Mouse (Mus musculus): ENCODE data around the gene Med15. TPM values are rescaled to one million over a fixed set of nuclear protein-coding genes. Genes with fewer than 3 reads are reported as not detected.
A peak's percentile ranks its signal among the peaks of the same experiment; 100 is the strongest.

Med15 gene
- polyA plus RNA-seq, 1 experiment from 2014 or later, result 42.0 TPM

GRCm38 (mm10) chr16:17637610-17638009, 95.1 kb downstream of the Med15 start:
- ATAC-seq (ENCODE audit: low FRiP score) (no peak), DNase-seq (ENCODE audit: low spot score) (no peak)
- 78% methylated on average over 2 of the region's 2 CpGs for WGBS
- H3K27ac ChIP-seq, result no peak overlapping the region
- H3K36me3 ChIP-seq (replicated peaks; ENCODE audit: control insufficient read depth, insufficient read depth), result peaks cover 84% of the 10 kb centered on the region
- H3K4me1 ChIP-seq (replicated peaks; ENCODE audit: control insufficient read depth, insufficient read depth, low read length), result no peaks in the 10 kb centered on the region
- H3K27me3 ChIP-seq (ENCODE audit: control insufficient read depth, insufficient read depth, low read length), result no peaks in the 10 kb centered on the region
- H3K9ac ChIP-seq, result no peak overlapping the region
- H3K4me3 ChIP-seq (replicated peaks; ENCODE audit: low read length), result no peak overlapping the region
- H3K9me3 ChIP-seq (ENCODE audit: control insufficient read depth, low read length), result no peaks in the 10 kb centered on the region
- H3K4me2 ChIP-seq (replicated peaks), result no peak overlapping the region

GRCm38 (mm10) chr16:17636904-17637303, 95.8 kb downstream of the Med15 start:
- no peaks in the 10 kb centered on the region for H3K4me1 ChIP-seq (replicated peaks; ENCODE audit: control insufficient read depth, insufficient read depth, low read length)
- no peak for DNase-seq (ENCODE audit: low spot score)
- H3K36me3 ChIP-seq (replicated peaks; ENCODE audit: control insufficient read depth, insufficient read depth), result peaks cover 84% of the 10 kb centered on the region
- H3K4me2 ChIP-seq (replicated peaks), result no peak overlapping the region
- 85% methylated on average over 2 of the region's 2 CpGs for WGBS
- H3K27ac ChIP-seq, result no peak overlapping the region
- no peak overlapping the region for H3K9ac ChIP-seq
- ATAC-seq (ENCODE audit: low FRiP score), result no peak
- no peaks in the 10 kb centered on the region for H3K9me3 ChIP-seq (ENCODE audit: control insufficient read depth, low read length)
- H3K4me3 ChIP-seq (replicated peaks; ENCODE audit: low read length), result no peak overlapping the region
- no peaks in the 10 kb centered on the region for H3K27me3 ChIP-seq (ENCODE audit: control insufficient read depth, insufficient read depth, low read length)

- H3K4me2 ChIP-seq (replicated peaks), result no peak overlapping the region
- 71% methylated on average over 8 of the region's 8 CpGs for WGBS
- H3K9me3 ChIP-seq (ENCODE audit: control insufficient read depth, low read length), result no peaks in the 10 kb centered on the region
- no peak for ATAC-seq (ENCODE audit: low FRiP score)
- H3K36me3 ChIP-seq (replicated peaks; ENCODE audit: control insufficient read depth, insufficient read depth), result peaks cover 79% of the 10 kb centered on the region
- no peaks in the 10 kb centered on the region for H3K4me1 ChIP-seq (replicated peaks; ENCODE audit: control insufficient read depth, insufficient read depth, low read length)
- no peaks in the 10 kb centered on the region for H3K27me3 ChIP-seq (ENCODE audit: control insufficient read depth, insufficient read depth, low read length)
- no peak overlapping the region for H3K4me3 ChIP-seq (replicated peaks; ENCODE audit: low read length)
- DNase-seq (ENCODE audit: low spot score), result no peak
- no peak overlapping the region for H3K27ac ChIP-seq
- no peak overlapping the region for H3K9ac ChIP-seq
These were observed 99.1 kb downstream of the Med15 start for GRCm38 (mm10) chr16:17633481-17634181.

GRCm38 (mm10) chr16:17632580-17632979, 100.1 kb downstream of the Med15 start:
- 98% methylated on average over 2 of the region's 2 CpGs for WGBS
- Histone ChIP-seq H3K27ac (no peak overlapping the region), H3K4me1 (replicated peaks; ENCODE audit: control insufficient read depth, insufficient read depth, low read length) (no peaks in the 10 kb centered on the region), H3K4me3 (replicated peaks; ENCODE audit: low read length) (no peak overlapping the region), H3K36me3 (replicated peaks; ENCODE audit: control insufficient read depth, insufficient read depth) (peaks cover 80% of the 10 kb centered on the region), H3K9me3 (ENCODE audit: control insufficient read depth, low read length) (no peaks in the 10 kb centered on the region), H3K27me3 (ENCODE audit: control insufficient read depth, insufficient read depth, low read length) (no peaks in the 10 kb centered on the region), H3K9ac (no peak overlapping the region), H3K4me2 (replicated peaks) (no peak overlapping the region)
- DNase-seq (ENCODE audit: low spot score) (no peak), ATAC-seq (ENCODE audit: low FRiP score) (no peak)

GRCm38 (mm10) chr16:17626269-17626555, 106.5 kb downstream of the Med15 start:
- no peaks in the 10 kb centered on the region for H3K4me1 ChIP-seq (replicated peaks; ENCODE audit: control insufficient read depth, insufficient read depth, low read length)
- H3K27me3 ChIP-seq (ENCODE audit: control insufficient read depth, insufficient read depth, low read length), result no peaks in the 10 kb centered on the region
- H3K9me3 ChIP-seq (ENCODE audit: control insufficient read depth, low read length), result no peaks in the 10 kb centered on the region
- no peak overlapping the region for H3K4me2 ChIP-seq (replicated peaks)
- H3K4me3 ChIP-seq (replicated peaks; ENCODE audit: low read length), result no peak overlapping the region
- H3K36me3 ChIP-seq (replicated peaks; ENCODE audit: control insufficient read depth, insufficient read depth), result peaks cover 80% of the 10 kb centered on the region
- DNase-seq (ENCODE audit: low spot score), result no peak
- 97% methylated on average over 5 of the region's 5 CpGs for WGBS
- H3K27ac ChIP-seq, result no peak overlapping the region
- no peak for ATAC-seq (ENCODE audit: low FRiP score)
- no peak overlapping the region for H3K9ac ChIP-seq

- ATAC-seq (ENCODE audit: low FRiP score), result peak; percentile 68; the same call in 1 of the 2 replicates
- DNase-seq (ENCODE audit: low spot score), result peak; percentile 63
- Histone ChIP-seq H3K9ac (no peak overlapping the region), H3K27ac (no peak overlapping the region), H3K27me3 (ENCODE audit: control insufficient read depth, insufficient read depth, low read length) (no peaks in the 10 kb centered on the region), H3K4me2 (replicated peaks) (no peak overlapping the region), H3K36me3 (replicated peaks; ENCODE audit: control insufficient read depth, insufficient read depth) (peaks cover 76% of the 10 kb centered on the region), H3K4me1 (replicated peaks; ENCODE audit: control insufficient read depth, insufficient read depth, low read length) (no peaks in the 10 kb centered on the region), H3K4me3 (replicated peaks; ENCODE audit: low read length) (no peak overlapping the region), H3K9me3 (ENCODE audit: control insufficient read depth, low read length) (no peaks in the 10 kb centered on the region)
- WGBS, result 72% methylated on average over 8 of the region's 8 CpGs
These were observed 107.0 kb downstream of the Med15 start for GRCm38 (mm10) chr16:17625488-17626268.

- Histone ChIP-seq H3K4me2 (replicated peaks) (no peak overlapping the region), H3K4me3 (replicated peaks; ENCODE audit: low read length) (no peak overlapping the region), H3K4me1 (replicated peaks; ENCODE audit: control insufficient read depth, insufficient read depth, low read length) (0 out of 2 replicates have a peak, but pooled peaks cover 6% of the 10 kb centered on the region), H3K27ac (no peak overlapping the region), H3K9me3 (ENCODE audit: control insufficient read depth, low read length) (no peaks in the 10 kb centered on the region), H3K9ac (no peak overlapping the region), H3K27me3 (ENCODE audit: control insufficient read depth, insufficient read depth, low read length) (no peaks in the 10 kb centered on the region), H3K36me3 (replicated peaks; ENCODE audit: control insufficient read depth, insufficient read depth) (peaks cover 42% of the 10 kb centered on the region)
- DNase-seq (ENCODE audit: low spot score) (no peak), ATAC-seq (ENCODE audit: low FRiP score) (no peak)
- WGBS, result 91% methylated on average over 1 of the region's 1 CpGs
These were observed 110.8 kb downstream of the Med15 start for GRCm38 (mm10) chr16:17621936-17622335.

GRCm38 (mm10) chr16:17619198-17620105, 113.2 kb downstream of the Med15 start, which contains the start of gene Smpd4:
Gene Smpd4 (plus strand): TSS chr16:17619354.
- Histone ChIP-seq H3K9ac (peak within 1 kb of the TSS; percentile 81), H3K27me3 (ENCODE audit: control insufficient read depth, insufficient read depth, low read length) (no peaks in the 10 kb centered on the region), H3K9me3 (ENCODE audit: control insufficient read depth, low read length) (no peaks in the 10 kb centered on the region), H3K36me3 (replicated peaks; ENCODE audit: control insufficient read depth, insufficient read depth) (peaks cover 27% of the 10 kb centered on the region), H3K27ac (no peak within 1 kb of the TSS), H3K4me2 (replicated peaks) (peak within 1 kb of the TSS; percentile 65), H3K4me3 (replicated peaks; ENCODE audit: low read length) (peak within 1 kb of the TSS; percentile 84), H3K4me1 (replicated peaks; ENCODE audit: control insufficient read depth, insufficient read depth, low read length) (0 out of 2 replicates have a peak, but pooled peaks cover 6% of the 10 kb centered on the region)
- WGBS, result 3% methylated on average over 60 of the region's 60 CpGs
- ATAC-seq (ENCODE audit: low FRiP score) (peak; percentile 86), DNase-seq (ENCODE audit: low spot score) (peak; percentile 96)

Data from hindbrain, embryonic 14.5 days (tissue).